Mouse (Mus musculus): ENCODE data around the gene Mypop. TPM values are rescaled to one million over a fixed set of nuclear protein-coding genes. Genes with fewer than 3 reads are reported as not detected.

The Mypop gene
- polyA plus RNA-seq, 2 experiments: 0.20 to 0.34 TPM

GRCm38 (mm10) chr7:18970956-18971355 lies 20.1 kb upstream of the Mypop start:
- no peaks in the 10 kb centered on the region for H3K9me3 ChIP-seq (ENCODE audit: control insufficient read depth, low read length)
- H3K4me2 ChIP-seq (ENCODE audit: low read depth): no peak overlapping the region
- DNase-seq (ENCODE audit: low read depth in 3 of 3, low spot score in 3 of 3) (no peak), ATAC-seq (ENCODE audit: insufficient read depth) (no peak)
- no peak for TF ChIP-seq EP300 (IDR thresholded peaks at IDR 0.05; ENCODE audit: low read depth)
- TF ChIP-seq CTCF (IDR thresholded peaks at IDR 0.05; ENCODE audit: low read depth): peak; percentile 39; the same call in 1 of the 2 replicates
- H3K9ac ChIP-seq (replicated peaks): no peak overlapping the region
- WGBS (ENCODE audit: insufficient replicate concordance): 73% methylated on average over 3 of the region's 3 CpGs
- H3K27ac ChIP-seq: no peak overlapping the region
- H3K4me1 ChIP-seq (replicated peaks; ENCODE audit: control insufficient read depth in 2 of 2, insufficient read depth in 2 of 2, low read length in 1 of 2): no peaks in the 10 kb centered on the region
- no peak overlapping the region for H3K4me3 ChIP-seq (ENCODE audit: insufficient read depth in 1 of 2, low read depth in 2 of 2, low read length in 2 of 2)
- no peaks in the 10 kb centered on the region; the same call in 1 of the 2 replicates for H3K27me3 ChIP-seq (ENCODE audit: control insufficient read depth, insufficient read depth, low read length)
- H3K36me3 ChIP-seq (replicated peaks; ENCODE audit: control insufficient read depth, insufficient read depth, low read depth): no peaks in the 10 kb centered on the region

DNA sequence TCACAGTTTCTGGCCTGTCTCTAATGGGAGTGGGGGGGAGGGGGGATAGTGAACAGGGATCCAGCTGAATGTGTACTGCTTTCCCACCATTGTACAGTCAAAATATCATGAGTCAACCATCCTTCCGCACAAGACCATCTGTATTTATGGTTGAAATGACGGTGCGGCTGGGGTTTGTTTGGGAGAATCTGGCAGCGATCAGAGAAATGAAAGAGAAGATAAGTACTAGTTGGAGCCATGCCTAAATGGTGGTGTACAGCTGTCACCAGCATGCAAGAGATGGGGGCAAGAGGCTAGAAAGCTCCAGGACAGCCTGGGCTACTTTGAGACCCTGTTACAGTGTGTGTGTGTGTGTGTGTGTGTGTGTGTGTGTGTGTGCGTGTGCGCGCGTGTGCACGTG lies 12.7 kb upstream of the Mypop start:
- Histone ChIP-seq H3K9me3 (ENCODE audit: control insufficient read depth, low read length) (no peaks in the 10 kb centered on the region), H3K27me3 (ENCODE audit: control insufficient read depth, insufficient read depth, low read length) (no peaks in the 10 kb centered on the region), H3K4me3 (ENCODE audit: insufficient read depth in 1 of 2, low read depth in 2 of 2, low read length in 2 of 2) (no peak overlapping the region), H3K4me1 (replicated peaks; ENCODE audit: control insufficient read depth in 2 of 2, insufficient read depth in 2 of 2, low read length in 1 of 2) (no peaks in the 10 kb centered on the region), H3K4me2 (ENCODE audit: low read depth) (no peak overlapping the region), H3K36me3 (replicated peaks; ENCODE audit: control insufficient read depth, insufficient read depth, low read depth) (no peaks in the 10 kb centered on the region), H3K27ac (no peak overlapping the region), H3K9ac (replicated peaks) (no peak overlapping the region)
- WGBS (ENCODE audit: insufficient replicate concordance): 80% methylated on average over 9 of the region's 9 CpGs
- ATAC-seq (ENCODE audit: insufficient read depth): no peak
- no peak for TF ChIP-seq EP300 (IDR thresholded peaks at IDR 0.05; ENCODE audit: low read depth)
- no peak for TF ChIP-seq CTCF (IDR thresholded peaks at IDR 0.05; ENCODE audit: low read depth)
- no peak for DNase-seq (ENCODE audit: low read depth in 3 of 3, low spot score in 3 of 3)

- H3K9ac ChIP-seq (replicated peaks): no peak overlapping the region
Observed at GRCm38 (mm10) chr7:18986503-18986902, 4.5 kb upstream of the Mypop start.

DNA sequence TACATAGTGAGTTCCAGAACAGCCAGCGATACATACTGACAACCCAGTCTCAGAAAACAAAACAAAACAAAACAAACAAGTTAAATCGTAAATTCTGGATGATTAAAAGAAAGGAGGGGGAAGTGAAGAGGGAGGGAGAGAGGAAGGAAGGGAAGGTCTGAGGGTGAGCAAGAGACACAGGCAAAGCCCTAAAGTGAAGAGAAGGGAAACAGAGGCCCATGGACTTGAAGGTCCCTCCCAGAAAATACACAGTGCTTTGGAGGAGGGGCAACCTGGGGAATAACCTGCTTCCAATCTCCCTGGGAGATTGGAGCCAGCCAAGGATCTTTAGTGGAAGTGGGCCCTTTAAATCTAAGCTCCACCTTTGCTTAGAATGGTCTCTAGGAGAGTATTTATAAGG lies 3.9 kb upstream of the Mypop start, which contains the start of gene Nanos2:
Gene Nanos2 (plus strand): TSS at position 301 of the 400 bp plus-strand sequence.
- TF ChIP-seq CTCF (IDR thresholded peaks at IDR 0.05; ENCODE audit: low read depth) (no peak), EP300 (IDR thresholded peaks at IDR 0.05; ENCODE audit: low read depth) (no peak)
- DNase-seq (ENCODE audit: low read depth in 3 of 3, low spot score in 3 of 3) (no peak), ATAC-seq (ENCODE audit: insufficient read depth) (no peak)
- Histone ChIP-seq H3K4me2 (ENCODE audit: low read depth) (no peak within 1 kb of the TSS), H3K36me3 (replicated peaks; ENCODE audit: control insufficient read depth, insufficient read depth, low read depth) (no peaks in the 10 kb centered on the region), H3K9ac (replicated peaks) (no peak within 1 kb of the TSS), H3K4me3 (ENCODE audit: insufficient read depth in 1 of 2, low read depth in 2 of 2, low read length in 2 of 2) (no peak within 1 kb of the TSS), H3K9me3 (ENCODE audit: control insufficient read depth, low read length) (no peaks in the 10 kb centered on the region), H3K27me3 (ENCODE audit: control insufficient read depth, insufficient read depth, low read length) (peaks cover 31% of the 10 kb centered on the region), H3K4me1 (replicated peaks; ENCODE audit: control insufficient read depth in 2 of 2, insufficient read depth in 2 of 2, low read length in 1 of 2) (peaks cover 0 to 5% of the 10 kb centered on the region in 2 experiments; a peak in 1 of 4 replicates), H3K27ac (no peak within 1 kb of the TSS)
- 45% methylated on average over 2 of the region's 2 CpGs for WGBS (ENCODE audit: insufficient replicate concordance)

More at GRCm38 (mm10) chr7:18986503-18986902, 4.5 kb upstream of the Mypop start:
- Histone ChIP-seq H3K4me3 (ENCODE audit: insufficient read depth in 1 of 2, low read depth in 2 of 2, low read length in 2 of 2) (no peak overlapping the region), H3K36me3 (replicated peaks; ENCODE audit: control insufficient read depth, insufficient read depth, low read depth) (no peaks in the 10 kb centered on the region), H3K4me2 (ENCODE audit: low read depth) (no peak overlapping the region), H3K4me1 (replicated peaks; ENCODE audit: control insufficient read depth in 2 of 2, insufficient read depth in 2 of 2, low read length in 1 of 2) (peaks cover 0 to 5% of the 10 kb centered on the region in 2 experiments; a peak in 1 of 4 replicates), H3K27ac (no peak overlapping the region), H3K27me3 (ENCODE audit: control insufficient read depth, insufficient read depth, low read length) (peaks cover 25% of the 10 kb centered on the region), H3K9me3 (ENCODE audit: control insufficient read depth, low read length) (no peaks in the 10 kb centered on the region)
- 48% methylated on average over 2 of the region's 2 CpGs for WGBS (ENCODE audit: insufficient replicate concordance)
- TF ChIP-seq EP300 (IDR thresholded peaks at IDR 0.05; ENCODE audit: low read depth): no peak
- TF ChIP-seq CTCF (IDR thresholded peaks at IDR 0.05; ENCODE audit: low read depth): no peak
- DNase-seq (ENCODE audit: low read depth in 3 of 3, low spot score in 3 of 3) (no peak), ATAC-seq (ENCODE audit: insufficient read depth) (no peak)

GRCm38 (mm10) chr7:18987747-18988146 lies 3.3 kb upstream of the Mypop start:
- H3K27me3 ChIP-seq (ENCODE audit: control insufficient read depth, insufficient read depth, low read length): peaks cover 37% of the 10 kb centered on the region

More at GRCm38 (mm10) chr7:18987747-18988146, 3.3 kb upstream of the Mypop start:
- no peak overlapping the region for H3K4me3 ChIP-seq (ENCODE audit: insufficient read depth in 1 of 2, low read depth in 2 of 2, low read length in 2 of 2)
- ATAC-seq (ENCODE audit: insufficient read depth) (no peak), DNase-seq (ENCODE audit: low read depth in 3 of 3, low spot score in 3 of 3) (no peak)
- H3K9me3 ChIP-seq (ENCODE audit: control insufficient read depth, low read length): no peaks in the 10 kb centered on the region
- no peak overlapping the region for H3K4me2 ChIP-seq (ENCODE audit: low read depth)
- H3K36me3 ChIP-seq (replicated peaks; ENCODE audit: control insufficient read depth, insufficient read depth, low read depth): no peaks in the 10 kb centered on the region
- 53% methylated on average over 13 of the region's 13 CpGs for WGBS (ENCODE audit: insufficient replicate concordance)
- TF ChIP-seq CTCF (IDR thresholded peaks at IDR 0.05; ENCODE audit: low read depth) (no peak), EP300 (IDR thresholded peaks at IDR 0.05; ENCODE audit: low read depth) (no peak)
- H3K27ac ChIP-seq: no peak overlapping the region
- no peak overlapping the region for H3K9ac ChIP-seq (replicated peaks)
- H3K4me1 ChIP-seq (replicated peaks; ENCODE audit: control insufficient read depth in 2 of 2, insufficient read depth in 2 of 2, low read length in 1 of 2): peaks cover 0 to 5% of the 10 kb centered on the region in 2 experiments; a peak in 1 of 4 replicates
